Mouse (Mus musculus) forebrain, embryonic 13.5 days (tissue): ENCODE measurements around the gene Akr1c13. TPM values are rescaled to one million over a fixed set of nuclear protein-coding genes. Genes with fewer than 3 reads are reported as not detected.

Experiments
- polyA plus RNA-seq: library from polyadenylated mRNA; unstranded; fragments of >200 nt; fragmentation: Nextera tagmentation; extraction: Ambion mirVana; gene quantifications from 2 replicates; pipeline ENCODE4 v1.2.1, GENCODE M21; 2015

Akr1c13 gene
- polyA plus RNA-seq, 1 experiment from 2014 or later: 2.0 TPM

Other genes with a start within 250 kb of the Akr1c13 start
- not detected in 2 replicates for gene Ucn3, start 245.8 kb upstream of the Akr1c13 start, polyA plus RNA-seq
- gene Akr1c14, start 142.1 kb upstream of the Akr1c13 start, polyA plus RNA-seq: 0.37 and 0.39 TPM in 2 replicates
- gene Akr1c18, start 40.5 kb upstream of the Akr1c13 start, polyA plus RNA-seq: 0.27 TPM in 1 of 2 replicates, not detected in the other
- gene Akr1c19, start 37.5 kb downstream of the Akr1c13 start, polyA plus RNA-seq: 2.8 and 2.9 TPM in 2 replicates
- gene Akr1c12, start 88.3 kb downstream of the Akr1c13 start, polyA plus RNA-seq: not detected in 2 replicates
- gene Akr1c6, start 243.2 kb downstream of the Akr1c13 start, polyA plus RNA-seq: not detected in 2 replicates